Mouse (Mus musculus) neutrophil, adult 59 days (primary cell): ENCODE data around the gene Gk5. TPM values are rescaled to one million over a fixed set of nuclear protein-coding genes. Genes with fewer than 3 reads are reported as not detected.

ENCODE experiments used
- total RNA-seq, 2 experiments: library from RNA; stranded (reverse); gene quantifications; 1 replicate in 1 of 2; 2 replicates in 1 of 2; pipeline ENCODE4 v1.2.4; 2023

Gk5 gene
- 10 to 100 TPM; 12.5 to 15.2 TPM for total RNA-seq

GRCm38 (mm10) chr9:96118861-96119772 lies at the start of gene Gk5:
Gene Gk5, plus strand, starts transcription at chr9:96119362.

DNA sequence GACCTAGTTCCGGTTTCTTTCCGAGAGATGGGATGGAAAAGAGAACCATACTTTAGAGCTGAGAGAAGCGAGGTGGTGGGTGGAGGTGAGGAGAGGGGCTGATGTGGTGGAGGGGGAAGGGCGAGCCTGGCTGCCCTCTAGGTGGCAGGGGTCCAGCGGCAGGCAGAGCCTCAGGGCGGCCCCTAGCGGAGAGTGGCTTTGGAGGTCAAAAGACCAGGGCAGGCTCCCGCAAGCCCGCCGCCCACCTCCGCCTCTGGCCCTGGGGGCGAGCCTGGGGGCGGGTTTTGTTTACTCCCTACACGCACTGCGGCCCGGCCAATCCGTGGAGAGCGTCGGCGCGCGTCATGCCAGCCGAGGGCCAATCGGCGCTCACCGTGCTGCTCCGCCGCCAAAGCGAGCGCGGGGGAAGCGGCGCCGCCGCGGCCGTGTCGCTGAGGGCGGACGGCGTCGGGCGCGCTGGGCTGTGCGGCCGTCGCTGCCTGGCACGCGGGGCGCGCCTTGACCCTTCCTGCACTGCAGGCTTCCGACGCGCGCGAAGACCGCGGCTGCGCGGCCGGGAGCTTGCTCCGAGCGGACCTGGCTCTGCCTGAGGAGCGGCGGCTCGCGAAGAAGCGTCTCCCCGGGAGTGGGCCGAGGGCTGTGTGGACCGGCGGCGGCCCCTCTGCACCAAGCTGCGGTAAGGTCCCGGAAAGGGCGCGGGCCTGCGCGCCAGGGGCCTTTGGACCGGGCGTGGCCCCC lies 76.9 kb downstream of the Gk5 start, which contains the start of gene Tfdp2:
Tfdp2 (plus strand) TSS at position 391 of the 738 bp plus-strand sequence.

Other genes with a start within 250 kb of the Gk5 start
- 10 to 100 TPM; 23.8 to 25.8 TPM for gene Xrn1, start 164.6 kb upstream of the Gk5 start, total RNA-seq
- gene Tfdp2, start 76.9 kb downstream of the Gk5 start, total RNA-seq, result 10 to 100 TPM; 13.3 to 15.7 TPM
- gene Atp1b3, start 245.1 kb downstream of the Gk5 start, total RNA-seq, result 100 to 1,000 TPM; 123 to 129 TPM